Mouse (Mus musculus) limb, embryonic 14.5 days (tissue): ENCODE measurements around the gene Nosip. TPM values are rescaled to one million over a fixed set of nuclear protein-coding genes. Genes with fewer than 3 reads are reported as not detected.

Source experiments
- ATAC-seq: fragments of 200-750 bp; cut with Nextera tagmentation; 2 replicates; pipeline ENCODE4 v1.8.0; 2017; ENCODE audit warnings: low read depth, moderate number of reproducible peaks, moderate TSS enrichment; ENCODE audit not compliant: low FRiP score
- DNase-seq: peaks from one replicate; pipeline ENCODE4 v3.0.0-alpha.2; 2015; ENCODE audit warnings: low spot score
- H3K27ac ChIP-seq: fragments of 300-500 bp; sonication (generic); replicated peaks from 2 replicates; pipeline ENCODE4 v1.5.1; 2014; ENCODE audit warnings: low read depth, mild to moderate bottlenecking, low read length, moderate library complexity, mixed read lengths
- H3K27me3 ChIP-seq: fragments of 300-500 bp; sonication (generic); 2 replicates; pipeline ENCODE4 v1.6.1; 2014; ENCODE audit warnings: low read length, mixed read lengths; ENCODE audit not compliant: control insufficient read depth, insufficient read depth
- H3K36me3 ChIP-seq: fragments of 300-500 bp; sonication (generic); 2 replicates; pipeline ENCODE4 v1.6.1; 2014; ENCODE audit warnings: mild to moderate bottlenecking, low read length, moderate library complexity, mixed read lengths; ENCODE audit not compliant: control insufficient read depth, insufficient read depth
- H3K4me1 ChIP-seq: fragments of 300-500 bp; sonication (generic); 2 replicates; pipeline ENCODE4 v1.6.1; 2014; ENCODE audit warnings: antibody characterized with exemption, low read length, mixed read lengths; ENCODE audit not compliant: control insufficient read depth, insufficient read depth
- H3K4me2 ChIP-seq: fragments of 300-500 bp; sonication (generic); replicated peaks from 2 replicates; pipeline ENCODE4 v1.6.1; 2014; ENCODE audit warnings: low read depth, mild to moderate bottlenecking, low read length, moderate library complexity; ENCODE audit not compliant: severe bottlenecking
- H3K4me3 ChIP-seq: fragments of 300-500 bp; sonication (generic); replicated peaks from 2 replicates; pipeline ENCODE4 v1.5.1; 2014; ENCODE audit warnings: low read length
- H3K9ac ChIP-seq: fragments of 300-500 bp; sonication (generic); 2 replicates; pipeline ENCODE4 v1.6.1; 2014; ENCODE audit warnings: mild to moderate bottlenecking, low read depth, low read length, moderate library complexity; ENCODE audit not compliant: severe bottlenecking
- H3K9me3 ChIP-seq: fragments of 300-500 bp; sonication (generic); 2 replicates; pipeline ENCODE4 v1.6.1; 2016; ENCODE audit warnings: low read length; ENCODE audit not compliant: control insufficient read depth
- POLR2A ChIP-seq: fragments of 200-500 bp; IDR thresholded peaks from 2 replicates; pipeline ENCODE4 v1.8.0; 2012; ENCODE audit warnings: inconsistent platforms, mild to moderate bottlenecking, moderate library complexity, borderline replicate concordance; ENCODE audit not compliant: insufficient read depth, insufficient read length; ENCODE audit errors: extremely low read depth
- WGBS: fragments of 180-500 bp; shearing (Covaris S2); extraction: QIAGEN DNeasy Blood & Tissue Kit; methylation state at CpG from one replicate; pipeline ENCODE4 v1.1.7; 2014; 5-methylcytosine and 5-hydroxymethylcytosine counted together
- polyA plus RNA-seq, 2 experiments: library from polyadenylated mRNA; depleted of rRNA in 1 of 2; stranded (reverse) in 1 of 2; unstranded in 1 of 2; fragments of >200 nt; fragmentation: Nextera tagmentation in 1 of 2; extraction: Ambion mirVana in 1 of 2; gene quantifications; 2 replicates each; pipeline versions ENCODE4 v1.2.1 to v1.2.3; 2012 to 2014

Nosip gene
- polyA plus RNA-seq, 2 experiments, result 68.1 to 82.7 TPM

DNA sequence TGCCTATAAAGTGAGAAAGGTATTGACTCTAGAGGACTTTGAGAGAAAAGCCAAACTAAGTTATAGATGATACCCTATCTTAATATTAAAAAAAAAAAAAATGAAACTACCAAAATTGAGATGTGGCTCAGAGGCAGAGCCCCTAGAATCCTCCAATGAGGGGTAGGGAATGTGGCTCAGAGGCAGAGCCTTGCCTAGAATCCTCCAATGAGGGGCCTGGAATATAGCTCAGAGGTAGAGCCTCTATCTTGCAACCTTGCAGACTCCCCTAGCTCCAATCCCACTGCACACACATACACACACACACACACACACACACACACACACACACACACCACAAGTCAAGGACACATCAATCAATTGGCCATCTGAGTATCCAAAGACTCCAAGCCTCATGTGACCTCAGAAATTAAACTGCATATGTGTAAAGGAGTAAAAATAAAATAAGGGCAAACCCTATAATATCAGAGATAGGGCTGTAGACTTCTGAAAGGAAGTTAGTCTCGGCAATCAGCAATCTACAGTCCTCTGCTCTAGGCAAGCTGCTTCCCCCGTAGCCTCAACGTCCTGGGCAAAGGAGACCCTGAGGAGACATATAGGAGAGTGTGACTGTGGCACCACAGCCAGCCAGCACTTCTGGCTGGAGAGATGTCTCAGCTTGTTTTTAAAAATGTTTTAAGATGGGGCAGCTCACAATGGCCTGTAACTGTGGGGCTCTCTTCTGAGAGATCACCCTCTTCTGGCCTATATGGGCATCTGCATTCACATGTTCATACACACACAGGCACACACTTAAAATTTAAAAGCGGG lies 5.2 kb downstream of the Nosip start:
- no peak for ATAC-seq
- DNase-seq, result no peak
- H3K36me3 ChIP-seq, result 0 out of 2 replicates have a peak, but pooled peaks cover 3% of the 10 kb centered on the region
- TF ChIP-seq POLR2A, result no peak
- H3K4me2 ChIP-seq, result no peak overlapping the region
- H3K4me3 ChIP-seq, result no peak overlapping the region
- no peak overlapping the region for H3K27ac ChIP-seq
- H3K27me3 ChIP-seq, result no peaks in the 10 kb centered on the region
- H3K9ac ChIP-seq, result no peak overlapping the region
- H3K9me3 ChIP-seq, result no peaks in the 10 kb centered on the region
- H3K4me1 ChIP-seq, result peaks cover 5% of the 10 kb centered on the region; the same call in 1 of the 2 replicates
- 81% methylated on average over 4 of the region's 4 CpGs for WGBS

DNA sequence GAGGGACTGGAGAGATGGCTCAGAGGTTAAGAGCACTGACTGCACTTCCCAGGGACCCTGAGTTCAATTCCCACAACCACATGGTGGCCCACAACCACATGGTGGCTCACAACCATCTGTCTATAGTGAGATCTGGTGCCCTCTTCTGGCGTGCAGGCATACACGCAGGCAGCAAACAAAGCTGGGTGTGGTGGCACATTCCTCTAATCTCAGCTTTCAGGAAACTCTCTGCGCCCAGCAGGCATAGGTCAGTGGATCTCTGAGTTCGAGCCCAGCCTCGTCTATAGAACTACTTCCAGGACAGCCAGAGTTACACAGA lies 5.7 kb downstream of the Nosip start:
- H3K9ac ChIP-seq, result no peak overlapping the region
- TF ChIP-seq POLR2A, result no peak
- ATAC-seq, result no peak
- no peak overlapping the region for H3K4me2 ChIP-seq
- H3K4me1 ChIP-seq, result peaks cover 5% of the 10 kb centered on the region; the same call in 1 of the 2 replicates
- no peak overlapping the region for H3K27ac ChIP-seq
- H3K9me3 ChIP-seq, result no peaks in the 10 kb centered on the region
- H3K27me3 ChIP-seq, result no peaks in the 10 kb centered on the region
- H3K36me3 ChIP-seq, result 0 out of 2 replicates have a peak, but pooled peaks cover 3% of the 10 kb centered on the region
- no peak overlapping the region for H3K4me3 ChIP-seq
- no peak for DNase-seq
- 28% methylated on average over 5 of the region's 5 CpGs for WGBS

DNA sequence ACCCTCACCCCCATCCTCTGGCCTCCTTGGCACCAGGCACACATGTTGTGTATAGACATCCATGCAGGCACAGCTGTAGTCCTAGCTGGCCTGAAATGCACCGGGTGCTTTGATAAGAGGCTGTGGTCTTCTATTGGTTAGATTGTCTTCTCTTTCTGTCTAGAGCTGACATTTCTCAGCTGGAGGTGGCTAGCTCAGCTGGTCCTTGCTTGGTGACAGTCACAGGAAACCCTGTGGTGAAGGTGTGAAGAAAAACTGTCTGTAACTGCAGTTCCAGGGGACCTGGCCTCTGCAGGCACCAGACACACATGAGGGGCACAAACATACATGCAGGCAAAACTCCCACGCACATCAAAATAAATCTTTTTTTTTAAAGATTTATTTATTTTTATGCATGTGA lies 7.4 kb downstream of the Nosip start:
- no peak overlapping the region for H3K9ac ChIP-seq
- DNase-seq (no peak), ATAC-seq (no peak)
- H3K27me3 ChIP-seq, result no peaks in the 10 kb centered on the region
- 88% methylated on average over 2 of the region's 2 CpGs for WGBS
- no peak overlapping the region for H3K4me2 ChIP-seq
- H3K4me3 ChIP-seq, result no peak overlapping the region
- no peaks in the 10 kb centered on the region for H3K9me3 ChIP-seq
- H3K27ac ChIP-seq, result no peak overlapping the region
- peaks cover 17% of the 10 kb centered on the region for H3K36me3 ChIP-seq
- H3K4me1 ChIP-seq, result no peaks in the 10 kb centered on the region
- TF ChIP-seq POLR2A, result no peak

DNA sequence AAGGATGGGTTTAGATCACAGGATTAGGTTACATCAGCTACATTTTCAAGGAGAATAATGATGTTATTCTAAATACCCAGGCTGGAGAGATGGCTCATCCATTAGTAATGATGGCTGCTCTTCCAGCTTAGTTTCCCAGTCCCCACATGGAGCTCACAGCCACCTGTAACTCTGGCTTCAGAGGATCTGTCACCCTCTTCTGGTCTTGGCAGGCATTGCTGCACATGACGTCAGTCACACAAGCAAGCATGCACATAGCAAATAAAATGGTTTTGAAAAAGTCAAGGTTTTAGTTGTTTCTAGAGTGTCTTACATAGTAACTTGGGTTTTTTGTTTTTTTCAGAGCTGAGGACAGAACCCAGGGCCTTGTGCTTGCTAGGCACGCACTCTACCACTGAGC lies 10.0 kb downstream of the Nosip start:
- DNase-seq (no peak), ATAC-seq (no peak)
- no peaks in the 10 kb centered on the region for H3K4me1 ChIP-seq
- no peak overlapping the region for H3K9ac ChIP-seq
- no peaks in the 10 kb centered on the region for H3K27me3 ChIP-seq
- H3K27ac ChIP-seq, result no peak overlapping the region
- peaks cover 38% of the 10 kb centered on the region for H3K36me3 ChIP-seq
- 89% methylated on average over 2 of the region's 2 CpGs for WGBS
- no peak for TF ChIP-seq POLR2A
- no peak overlapping the region for H3K4me2 ChIP-seq
- H3K9me3 ChIP-seq, result no peaks in the 10 kb centered on the region
- H3K4me3 ChIP-seq, result no peak overlapping the region

DNA sequence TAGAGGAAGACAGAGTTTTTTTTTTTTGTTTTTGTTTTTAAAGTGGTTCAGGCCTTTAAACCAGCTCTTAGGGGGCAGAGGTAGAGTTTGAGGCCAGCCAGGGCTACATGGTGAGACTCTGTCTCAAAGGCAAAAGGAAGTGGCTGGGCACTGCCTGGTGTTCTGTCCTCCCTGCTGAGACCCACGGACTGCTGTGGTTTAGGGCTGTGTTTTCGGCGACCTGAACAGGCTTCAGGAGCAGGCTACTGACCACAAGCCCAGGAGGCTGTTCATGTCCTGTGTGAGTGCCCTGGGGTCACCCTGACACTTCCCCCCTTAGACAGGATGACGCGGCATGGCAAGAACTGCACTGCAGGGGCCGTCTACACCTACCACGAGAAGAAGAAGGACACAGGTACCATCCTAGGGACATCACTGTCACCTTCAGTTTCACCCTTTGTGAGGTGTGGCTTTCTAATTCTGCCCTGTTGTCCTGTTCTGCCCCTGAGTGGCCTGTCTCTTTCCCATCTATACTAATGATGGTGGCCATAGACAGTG lies 11.0 kb downstream of the Nosip start:
- no peaks in the 10 kb centered on the region for H3K9me3 ChIP-seq
- no peak overlapping the region for H3K4me2 ChIP-seq
- no peaks in the 10 kb centered on the region for H3K27me3 ChIP-seq
- H3K4me1 ChIP-seq, result no peaks in the 10 kb centered on the region
- DNase-seq (no peak), ATAC-seq (no peak)
- no peak for TF ChIP-seq POLR2A
- peaks cover 46% of the 10 kb centered on the region for H3K36me3 ChIP-seq
- H3K27ac ChIP-seq, result no peak overlapping the region
- WGBS, result 77% methylated on average over 7 of the region's 7 CpGs
- no peak overlapping the region for H3K9ac ChIP-seq
- no peak overlapping the region for H3K4me3 ChIP-seq
